Mouse (Mus musculus): ENCODE results near the gene Gm28048.

- TF ChIP-seq CTCF (IDR thresholded peaks at IDR 0.05; ENCODE audit: control insufficient read depth, insufficient read depth, insufficient replicate concordance, low read depth, low read length) (no peak), POLR2A (IDR thresholded peaks at IDR 0.05; ENCODE audit: control insufficient read depth, low read depth, low read length) (no peak)
These were observed 70.1 kb downstream of the Gm28048 start for GRCm38 (mm10) chr11:22911831-22912230.
